Mouse (Mus musculus): ENCODE results near the gene Camsap1.

DNA sequence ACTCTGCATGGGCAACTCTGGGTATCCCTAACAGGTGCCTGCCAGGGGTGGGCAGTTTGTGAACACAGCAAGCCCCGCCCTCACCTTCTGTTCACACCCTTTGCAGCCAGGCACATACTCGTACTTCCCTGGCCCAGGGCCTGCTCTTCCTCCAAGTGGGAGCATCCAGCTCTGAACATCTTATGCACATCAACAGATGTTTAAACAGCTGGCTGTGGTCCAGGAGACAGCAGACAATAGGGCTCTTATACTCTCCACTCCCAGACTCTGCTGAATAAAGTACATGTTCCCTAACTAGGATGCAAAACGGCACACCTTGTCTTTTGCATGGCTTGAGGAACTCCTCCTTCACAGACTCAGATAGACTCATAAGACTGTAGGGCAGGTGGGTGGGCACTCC, 63.1 kb downstream of the Camsap1 start:
- TF ChIP-seq POLR2A (IDR thresholded peaks at IDR 0.05; ENCODE audit: insufficient read depth, low read length), result no peak
- no peak for TF ChIP-seq CTCF (IDR thresholded peaks at IDR 0.05; ENCODE audit: low read depth, low read length)
- no peak for TF ChIP-seq EP300 (IDR thresholded peaks at IDR 0.05; ENCODE audit: insufficient read depth, low read depth, low read length)

Data from ES-Bruce4 (cell line).